Mouse (Mus musculus): ENCODE data around the gene Dcun1d2. TPM values are rescaled to one million over a fixed set of nuclear protein-coding genes. Genes with fewer than 3 reads are reported as not detected.
A peak's percentile ranks its signal among the peaks of the same experiment; 100 is the strongest.

Gene Dcun1d2
- polyA plus RNA-seq, 1 experiment from 2014 or later: 25.0 TPM

GRCm38 (mm10) chr8:13276941-13277447 lies 10.9 kb downstream of the Dcun1d2 start:
- peaks cover 3% of the 10 kb centered on the region; the same call in 1 of the 2 replicates for H3K36me3 ChIP-seq (ENCODE audit: control insufficient read depth, insufficient read depth, low read length)
- H3K4me2 ChIP-seq (ENCODE audit: low read depth, low read length): no peak overlapping the region
- WGBS: 72% methylated on average over 5 of the region's 5 CpGs
- no peaks in the 10 kb centered on the region for H3K27me3 ChIP-seq (ENCODE audit: control insufficient read depth, insufficient read depth, low read depth, low read length)
- H3K27ac ChIP-seq (ENCODE audit: low read length): no peak overlapping the region
- H3K4me3 ChIP-seq (ENCODE audit: low read length): no peak overlapping the region
- no peaks in the 10 kb centered on the region for H3K9me3 ChIP-seq (ENCODE audit: control insufficient read depth, low read length)
- ATAC-seq (ENCODE audit: low read depth): no peak
- no peaks in the 10 kb centered on the region for H3K4me1 ChIP-seq (replicated peaks; ENCODE audit: control insufficient read depth, insufficient read depth, low read length)
- no peak overlapping the region for H3K9ac ChIP-seq (ENCODE audit: low read length)

- H3K27ac ChIP-seq (ENCODE audit: low read length): no peak overlapping the region; the same call in 1 of the 2 replicates
- no peak overlapping the region for H3K9ac ChIP-seq (ENCODE audit: low read length)
- no peaks in the 10 kb centered on the region for H3K4me1 ChIP-seq (replicated peaks; ENCODE audit: control insufficient read depth, insufficient read depth, low read length)
- 74% methylated on average over 5 of the region's 5 CpGs for WGBS
- no peak overlapping the region for H3K4me2 ChIP-seq (ENCODE audit: low read depth, low read length)
- peak; percentile 66 for ATAC-seq (ENCODE audit: low read depth)
- H3K4me3 ChIP-seq (ENCODE audit: low read length): no peak overlapping the region
- peaks cover 16% of the 10 kb centered on the region for H3K36me3 ChIP-seq (ENCODE audit: control insufficient read depth, insufficient read depth, low read length)
- no peaks in the 10 kb centered on the region for H3K9me3 ChIP-seq (ENCODE audit: control insufficient read depth, low read length)
- H3K27me3 ChIP-seq (ENCODE audit: control insufficient read depth, insufficient read depth, low read depth, low read length): no peaks in the 10 kb centered on the region
Measured at GRCm38 (mm10) chr8:13272834-13273233, 15.1 kb downstream of the Dcun1d2 start.

- no peaks in the 10 kb centered on the region for H3K9me3 ChIP-seq (ENCODE audit: control insufficient read depth, low read length)
- WGBS: 43% methylated on average over 2 of the region's 2 CpGs
- H3K4me3 ChIP-seq (ENCODE audit: low read length): no peak overlapping the region
- H3K9ac ChIP-seq (ENCODE audit: low read length): no peak overlapping the region
- peak; percentile 59; the same call in 1 of the 2 replicates for ATAC-seq (ENCODE audit: low read depth)
- no peaks in the 10 kb centered on the region for H3K27me3 ChIP-seq (ENCODE audit: control insufficient read depth, insufficient read depth, low read depth, low read length)
- H3K4me1 ChIP-seq (replicated peaks; ENCODE audit: control insufficient read depth, insufficient read depth, low read length): peaks cover 2% of the 10 kb centered on the region; the same call in 1 of the 2 replicates
- no peak overlapping the region for H3K4me2 ChIP-seq (ENCODE audit: low read depth, low read length)
- peaks cover 13% of the 10 kb centered on the region for H3K36me3 ChIP-seq (ENCODE audit: control insufficient read depth, insufficient read depth, low read length)
- H3K27ac ChIP-seq (ENCODE audit: low read length): no peak overlapping the region
Measured at GRCm38 (mm10) chr8:13267566-13267965, 20.4 kb downstream of the Dcun1d2 start.

- no peaks in the 10 kb centered on the region for H3K9me3 ChIP-seq (ENCODE audit: control insufficient read depth, low read length)
- WGBS: 83% methylated on average over 3 of the region's 3 CpGs
- H3K4me1 ChIP-seq (replicated peaks; ENCODE audit: control insufficient read depth, insufficient read depth, low read length): peaks cover 2% of the 10 kb centered on the region; the same call in 1 of the 2 replicates
- no peak overlapping the region for H3K4me2 ChIP-seq (ENCODE audit: low read depth, low read length)
- H3K27me3 ChIP-seq (ENCODE audit: control insufficient read depth, insufficient read depth, low read depth, low read length): no peaks in the 10 kb centered on the region
- no peak overlapping the region for H3K4me3 ChIP-seq (ENCODE audit: low read length)
- H3K36me3 ChIP-seq (ENCODE audit: control insufficient read depth, insufficient read depth, low read length): peaks cover 6% of the 10 kb centered on the region; the same call in 1 of the 2 replicates
- H3K27ac ChIP-seq (ENCODE audit: low read length): no peak overlapping the region
- H3K9ac ChIP-seq (ENCODE audit: low read length): no peak overlapping the region
- ATAC-seq (ENCODE audit: low read depth): no peak
Measured at GRCm38 (mm10) chr8:13263376-13263775, 24.6 kb downstream of the Dcun1d2 start.

GRCm38 (mm10) chr8:13254019-13254418 lies 33.9 kb downstream of the Dcun1d2 start, which contains the start of gene Adprhl1:
TSS of gene Adprhl1 (minus strand) at chr8:13254162.
- no peak within 1 kb of the TSS for H3K9ac ChIP-seq (ENCODE audit: low read length)
- no peak within 1 kb of the TSS for H3K27ac ChIP-seq (ENCODE audit: low read length)
- 28% methylated on average over 8 of the region's 8 CpGs for WGBS
- no peak within 1 kb of the TSS for H3K4me3 ChIP-seq (ENCODE audit: low read length)
- no peak within 1 kb of the TSS for H3K4me2 ChIP-seq (ENCODE audit: low read depth, low read length)
- ATAC-seq (ENCODE audit: low read depth): peak; percentile 77
- peaks cover 6% of the 10 kb centered on the region for H3K36me3 ChIP-seq (ENCODE audit: control insufficient read depth, insufficient read depth, low read length)
- no peaks in the 10 kb centered on the region for H3K27me3 ChIP-seq (ENCODE audit: control insufficient read depth, insufficient read depth, low read depth, low read length)
- no peaks in the 10 kb centered on the region for H3K9me3 ChIP-seq (ENCODE audit: control insufficient read depth, low read length)
- no peaks in the 10 kb centered on the region for H3K4me1 ChIP-seq (replicated peaks; ENCODE audit: control insufficient read depth, insufficient read depth, low read length)

GRCm38 (mm10) chr8:13253413-13253812 lies 34.5 kb downstream of the Dcun1d2 start:
- H3K36me3 ChIP-seq (ENCODE audit: control insufficient read depth, insufficient read depth, low read length): peaks cover 6% of the 10 kb centered on the region
- no peak overlapping the region for H3K4me3 ChIP-seq (ENCODE audit: low read length)

GRCm38 (mm10) chr8:13252837-13253236 lies 35.1 kb downstream of the Dcun1d2 start:
- H3K27me3 ChIP-seq (ENCODE audit: control insufficient read depth, insufficient read depth, low read depth, low read length): no peaks in the 10 kb centered on the region
- ATAC-seq (ENCODE audit: low read depth): no peak
- no peak overlapping the region for H3K4me2 ChIP-seq (ENCODE audit: low read depth, low read length)
- peaks cover 6% of the 10 kb centered on the region for H3K36me3 ChIP-seq (ENCODE audit: control insufficient read depth, insufficient read depth, low read length)
- no peak overlapping the region for H3K9ac ChIP-seq (ENCODE audit: low read length)
- no peaks in the 10 kb centered on the region for H3K4me1 ChIP-seq (replicated peaks; ENCODE audit: control insufficient read depth, insufficient read depth, low read length)
- H3K27ac ChIP-seq (ENCODE audit: low read length): no peak overlapping the region
- H3K9me3 ChIP-seq (ENCODE audit: control insufficient read depth, low read length): no peaks in the 10 kb centered on the region
- 76% methylated on average over 13 of the region's 13 CpGs for WGBS
- H3K4me3 ChIP-seq (ENCODE audit: low read length): no peak overlapping the region

More at GRCm38 (mm10) chr8:13253413-13253812, 34.5 kb downstream of the Dcun1d2 start:
- no peak for ATAC-seq (ENCODE audit: low read depth)
- Histone ChIP-seq H3K4me2 (ENCODE audit: low read depth, low read length) (no peak overlapping the region), H3K9ac (ENCODE audit: low read length) (no peak overlapping the region), H3K9me3 (ENCODE audit: control insufficient read depth, low read length) (no peaks in the 10 kb centered on the region), H3K4me1 (replicated peaks; ENCODE audit: control insufficient read depth, insufficient read depth, low read length) (no peaks in the 10 kb centered on the region), H3K27ac (ENCODE audit: low read length) (no peak overlapping the region), H3K27me3 (ENCODE audit: control insufficient read depth, insufficient read depth, low read depth, low read length) (no peaks in the 10 kb centered on the region)
- WGBS: 60% methylated on average over 5 of the region's 5 CpGs

GRCm38 (mm10) chr8:13244343-13244880 lies 43.5 kb downstream of the Dcun1d2 start:
- H3K4me2 ChIP-seq (ENCODE audit: low read depth, low read length): no peak overlapping the region
- no peaks in the 10 kb centered on the region for H3K4me1 ChIP-seq (replicated peaks; ENCODE audit: control insufficient read depth, insufficient read depth, low read length)
- ATAC-seq (ENCODE audit: low read depth): no peak
- no peak overlapping the region for H3K9ac ChIP-seq (ENCODE audit: low read length)
- H3K4me3 ChIP-seq (ENCODE audit: low read length): no peak overlapping the region
- no peak overlapping the region for H3K27ac ChIP-seq (ENCODE audit: low read length)
- no peaks in the 10 kb centered on the region for H3K9me3 ChIP-seq (ENCODE audit: control insufficient read depth, low read length)
- 73% methylated on average over 11 of the region's 11 CpGs for WGBS
- no peaks in the 10 kb centered on the region for H3K36me3 ChIP-seq (ENCODE audit: control insufficient read depth, insufficient read depth, low read length)
- no peaks in the 10 kb centered on the region for H3K27me3 ChIP-seq (ENCODE audit: control insufficient read depth, insufficient read depth, low read depth, low read length)

GRCm38 (mm10) chr8:13242985-13243870 lies 44.7 kb downstream of the Dcun1d2 start:
- no peak overlapping the region for H3K9ac ChIP-seq (ENCODE audit: low read length)
- no peaks in the 10 kb centered on the region for H3K9me3 ChIP-seq (ENCODE audit: control insufficient read depth, low read length)
- WGBS: 57% methylated on average over 10 of the region's 10 CpGs
- ATAC-seq (ENCODE audit: low read depth): peak; percentile 41; the same call in 1 of the 2 replicates
- H3K4me1 ChIP-seq (replicated peaks; ENCODE audit: control insufficient read depth, insufficient read depth, low read length): no peaks in the 10 kb centered on the region
- no peak overlapping the region for H3K4me2 ChIP-seq (ENCODE audit: low read depth, low read length)
- no peaks in the 10 kb centered on the region for H3K36me3 ChIP-seq (ENCODE audit: control insufficient read depth, insufficient read depth, low read length)
- no peak overlapping the region for H3K27ac ChIP-seq (ENCODE audit: low read length)
- H3K27me3 ChIP-seq (ENCODE audit: control insufficient read depth, insufficient read depth, low read depth, low read length): no peaks in the 10 kb centered on the region
- H3K4me3 ChIP-seq (ENCODE audit: low read length): no peak overlapping the region
